Mouse (Mus musculus) lung, embryonic 14.5 days (tissue): ENCODE results near the gene Ago4. TPM values are rescaled to one million over a fixed set of nuclear protein-coding genes. Genes with fewer than 3 reads are reported as not detected.

Source experiments
- ATAC-seq: fragments of 200-750 bp; cut with Nextera tagmentation; 2 replicates; pipeline ENCODE4 v1.8.0; 2017; ENCODE audit warnings: mild to moderate bottlenecking, moderate TSS enrichment, moderate library complexity; ENCODE audit not compliant: insufficient read depth
- DNase-seq: peaks from one replicate; pipeline ENCODE4 v3.0.0-alpha.2; 2015
- H3K27ac ChIP-seq: fragments of 300-500 bp; sonication (generic); 2 replicates; pipeline ENCODE4 v1.5.1; 2014; ENCODE audit warnings: low read depth, mild to moderate bottlenecking, moderate library complexity
- H3K27me3 ChIP-seq: fragments of 300-500 bp; sonication (generic); 2 replicates; pipeline ENCODE4 v1.6.1; 2014; ENCODE audit warnings: low read length, control low read depth; ENCODE audit not compliant: insufficient read depth
- H3K36me3 ChIP-seq: fragments of 300-500 bp; sonication (generic); 2 replicates; pipeline ENCODE4 v1.6.1; 2014; ENCODE audit warnings: control low read depth; ENCODE audit not compliant: insufficient read depth
- H3K4me1 ChIP-seq: fragments of 300-500 bp; sonication (generic); 2 replicates; pipeline ENCODE4 v1.6.1; 2014; ENCODE audit warnings: antibody characterized with exemption, control low read depth; ENCODE audit not compliant: insufficient read depth
- H3K4me2 ChIP-seq: fragments of 300-500 bp; sonication (generic); 2 replicates; pipeline ENCODE4 v1.6.1; 2014; ENCODE audit warnings: mild to moderate bottlenecking
- H3K4me3 ChIP-seq: fragments of 300-500 bp; sonication (generic); 2 replicates; pipeline ENCODE4 v1.5.1; 2014; ENCODE audit warnings: low read depth, low read length
- H3K9ac ChIP-seq: fragments of 300-500 bp; sonication (generic); 2 replicates; pipeline ENCODE4 v1.6.1; 2014
- H3K9me3 ChIP-seq: fragments of 300-500 bp; sonication (generic); 2 replicates; pipeline ENCODE4 v1.6.1; 2016; ENCODE audit warnings: low read depth, low read length, control low read depth
- CTCF ChIP-seq: IDR thresholded peaks from 2 replicates; pipeline ENCODE4 v1.5.1; 2016; ENCODE audit warnings: antibody characterized with exemption, low read depth
- WGBS: fragments of 180-500 bp; shearing (Covaris S2); extraction: QIAGEN DNeasy Blood & Tissue Kit; methylation state at CpG from one replicate; pipeline ENCODE4 v1.1.7; 2014; 5-methylcytosine and 5-hydroxymethylcytosine counted together
- polyA plus RNA-seq: library from polyadenylated mRNA; unstranded; fragments of >200 nt; fragmentation: Nextera tagmentation; extraction: Ambion mirVana; gene quantifications from 2 replicates; pipeline ENCODE4 v1.2.1, GENCODE M21; 2014

Ago4 gene
- polyA plus RNA-seq, 1 experiment from 2014 or later, result 3.5 TPM

DNA sequence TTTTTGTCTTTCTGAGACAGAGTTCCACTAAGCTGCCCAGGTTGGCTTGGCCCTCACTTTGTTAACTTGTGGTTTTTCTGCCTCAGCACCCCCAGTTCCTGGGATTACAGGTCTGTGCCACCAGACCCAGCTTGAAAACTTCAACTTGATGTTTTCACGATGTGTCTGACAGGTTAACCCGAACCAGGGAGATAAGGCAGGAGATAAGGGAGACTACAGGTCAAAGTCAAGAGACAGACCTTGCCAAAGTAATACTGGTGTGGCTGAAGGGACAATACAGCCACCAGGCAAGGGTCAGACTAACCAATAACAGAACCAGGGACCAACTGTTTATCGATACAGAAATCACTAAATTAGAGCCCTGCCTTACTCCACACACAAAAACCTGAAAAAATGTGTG, 53.0 kb downstream of the Ago4 start:
- no peak for DNase-seq
- Histone ChIP-seq H3K27ac (no peak overlapping the region), H3K9ac (no peak overlapping the region), H3K27me3 (no peaks in the 10 kb centered on the region), H3K4me1 (no peaks in the 10 kb centered on the region), H3K9me3 (no peaks in the 10 kb centered on the region), H3K36me3 (no peaks in the 10 kb centered on the region), H3K4me3 (no peak overlapping the region), H3K4me2 (no peak overlapping the region)
- no peak for ATAC-seq
- TF ChIP-seq CTCF, result no peak
- WGBS, result 29% methylated on average over 3 of the region's 3 CpGs

- H3K4me3 ChIP-seq, result no peak overlapping the region
- no peak overlapping the region for H3K4me2 ChIP-seq
- H3K36me3 ChIP-seq, result no peaks in the 10 kb centered on the region
- H3K27ac ChIP-seq, result no peak overlapping the region
- H3K27me3 ChIP-seq, result no peaks in the 10 kb centered on the region
- H3K4me1 ChIP-seq, result no peaks in the 10 kb centered on the region
- DNase-seq, result peak; percentile 61
- WGBS, result 46% methylated on average over 5 of the region's 5 CpGs
- no peaks in the 10 kb centered on the region for H3K9me3 ChIP-seq
- no peak overlapping the region for H3K9ac ChIP-seq
- TF ChIP-seq CTCF, result no peak
- ATAC-seq, result no peak
These were observed 60.2 kb downstream of the Ago4 start for GRCm38 (mm10) chr4:126473031-126473430.

- no peaks in the 10 kb centered on the region for H3K9me3 ChIP-seq
- no peak overlapping the region for H3K9ac ChIP-seq
- no peak overlapping the region for H3K4me2 ChIP-seq
- H3K27me3 ChIP-seq, result no peaks in the 10 kb centered on the region
- no peak overlapping the region for H3K27ac ChIP-seq
- 33% methylated on average over 1 of the region's 1 CpGs for WGBS
- H3K36me3 ChIP-seq, result no peaks in the 10 kb centered on the region
- TF ChIP-seq CTCF, result no peak
- ATAC-seq (no peak), DNase-seq (peak; percentile 25)
- no peak overlapping the region for H3K4me3 ChIP-seq
- H3K4me1 ChIP-seq, result peaks cover 18% of the 10 kb centered on the region; the same call in 1 of the 2 replicates
These were observed 63.9 kb downstream of the Ago4 start for GRCm38 (mm10) chr4:126469334-126469733.

DNA sequence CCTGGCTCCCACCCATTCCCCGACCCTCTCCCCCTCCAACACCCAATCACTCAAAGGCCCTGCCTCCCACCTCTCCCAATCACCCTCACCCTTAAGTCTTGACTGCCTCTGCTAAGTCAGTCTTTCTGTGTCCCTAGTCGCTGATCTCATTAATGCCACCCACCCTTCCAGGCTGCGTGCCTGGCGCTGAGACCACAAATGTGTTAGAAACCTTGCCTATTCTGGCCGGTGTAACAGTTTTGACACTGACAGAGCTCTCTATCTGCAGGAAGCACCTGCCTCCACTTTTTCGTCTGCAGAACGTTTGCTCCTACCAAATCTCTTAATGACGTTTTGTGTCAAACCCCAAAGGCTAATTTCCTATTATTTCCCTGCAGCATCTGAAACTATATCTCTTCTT, 64.3 kb downstream of the Ago4 start:
- Histone ChIP-seq H3K4me3 (peak overlapping the region; percentile 83), H3K9ac (0 out of 2 replicates have a peak overlapping the region, but pooled peaks have one; percentile 11), H3K4me2 (peak overlapping the region; percentile 75), H3K9me3 (no peaks in the 10 kb centered on the region), H3K36me3 (no peaks in the 10 kb centered on the region), H3K27me3 (no peaks in the 10 kb centered on the region), H3K27ac (peak overlapping the region; percentile 13; the same call in 1 of the 2 replicates), H3K4me1 (peaks cover 18% of the 10 kb centered on the region; the same call in 1 of the 2 replicates)
- WGBS, result 6% methylated on average over 8 of the region's 8 CpGs
- no peak for TF ChIP-seq CTCF
- ATAC-seq, result no peak
- DNase-seq, result no peak

DNA sequence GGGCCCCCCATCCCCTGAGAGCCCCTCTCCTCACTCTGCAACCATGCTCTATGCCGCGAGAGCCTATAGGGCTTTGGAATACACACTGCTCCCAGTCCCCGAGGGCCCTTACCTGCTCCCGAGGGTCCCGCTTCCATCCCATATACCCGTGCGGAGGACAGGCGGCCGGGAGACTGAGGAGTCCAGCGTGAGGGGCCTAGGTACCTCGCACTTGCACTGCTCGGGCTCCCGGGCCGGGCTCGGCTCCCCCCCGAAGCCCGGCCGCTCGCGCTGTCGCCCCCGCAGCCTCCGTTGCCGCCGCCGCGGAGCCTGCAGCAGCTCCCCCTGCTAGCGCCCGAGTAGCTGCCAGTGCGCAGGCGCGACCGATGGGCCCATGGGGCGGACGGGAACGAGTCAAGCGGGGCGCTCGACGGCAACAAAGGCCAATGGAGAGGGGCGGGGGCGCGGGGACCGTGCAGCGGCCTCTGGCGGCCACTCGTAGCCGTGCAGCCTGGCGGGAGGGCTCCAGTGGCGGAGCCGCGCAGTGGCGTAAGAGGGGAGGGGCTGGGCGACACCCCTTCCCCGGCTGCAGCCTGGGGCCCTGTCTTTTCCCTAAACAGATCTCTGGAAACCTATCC, 64.9 kb downstream of the Ago4 start, which contains the start of gene Ago1:
Gene Ago1, minus strand, starts transcription at position 299 of the 617 bp plus-strand sequence.
- DNase-seq (peak; percentile 96), ATAC-seq (peak; percentile 88)
- H3K9ac ChIP-seq, result peak within 1 kb of the TSS; percentile 87
- H3K36me3 ChIP-seq, result no peaks in the 10 kb centered on the region
- no peaks in the 10 kb centered on the region for H3K27me3 ChIP-seq
- peak; percentile 81 for TF ChIP-seq CTCF
- peaks cover 18% of the 10 kb centered on the region; the same call in 1 of the 2 replicates for H3K4me1 ChIP-seq
- no peaks in the 10 kb centered on the region for H3K9me3 ChIP-seq
- WGBS, result 2% methylated on average over 46 of the region's 55 CpGs
- peak within 1 kb of the TSS; percentile 83 for H3K4me3 ChIP-seq
- H3K27ac ChIP-seq, result peak within 1 kb of the TSS; percentile 90
- peak within 1 kb of the TSS; percentile 75 for H3K4me2 ChIP-seq

DNA sequence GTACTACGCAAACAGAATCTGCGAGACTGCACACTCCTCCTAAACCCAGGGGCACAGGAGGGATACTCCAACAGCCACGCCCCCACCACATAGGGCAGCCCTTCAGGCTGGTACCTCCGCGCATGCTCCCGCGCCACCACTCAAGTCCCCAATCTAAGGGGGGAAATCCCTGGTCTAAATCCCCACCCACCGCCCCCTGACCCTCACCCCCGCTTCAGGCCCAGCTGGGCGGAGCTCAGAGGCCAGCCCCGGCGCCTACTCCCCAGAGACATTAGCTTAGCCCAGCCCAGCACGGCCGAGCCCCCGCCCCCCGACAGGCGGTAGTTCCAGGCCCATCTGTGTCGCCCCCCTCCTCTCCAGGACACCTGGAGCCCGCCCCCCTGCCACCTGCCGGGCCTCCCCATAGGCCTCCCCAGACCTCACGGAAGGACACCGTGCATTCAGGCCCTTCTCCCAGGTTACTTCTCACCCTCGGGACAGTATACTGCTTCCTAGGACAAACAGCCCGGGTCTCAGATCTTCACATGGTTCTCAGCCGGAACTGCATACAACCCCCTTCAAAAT, 65.5 kb downstream of the Ago4 start:
- ATAC-seq, result peak; percentile 75
- peak overlapping the region; percentile 83 for H3K4me3 ChIP-seq
- peak overlapping the region; percentile 90 for H3K27ac ChIP-seq
- H3K4me2 ChIP-seq, result peak overlapping the region; percentile 75
- H3K27me3 ChIP-seq, result no peaks in the 10 kb centered on the region
- H3K9ac ChIP-seq, result peak overlapping the region; percentile 87
- WGBS, result under 1% methylated on average over 25 of the region's 25 CpGs
- peaks cover 18% of the 10 kb centered on the region; the same call in 1 of the 2 replicates for H3K4me1 ChIP-seq
- no peak for TF ChIP-seq CTCF
- DNase-seq, result peak; percentile 83
- H3K9me3 ChIP-seq, result no peaks in the 10 kb centered on the region
- no peaks in the 10 kb centered on the region for H3K36me3 ChIP-seq

GRCm38 (mm10) chr4:126466251-126466750, 67.0 kb downstream of the Ago4 start:
- WGBS, result 26% methylated on average over 8 of the region's 8 CpGs
- Histone ChIP-seq H3K4me1 (peaks cover 18% of the 10 kb centered on the region; the same call in 1 of the 2 replicates), H3K36me3 (no peaks in the 10 kb centered on the region), H3K9me3 (no peaks in the 10 kb centered on the region), H3K27me3 (no peaks in the 10 kb centered on the region), H3K27ac (peak overlapping the region; percentile 33; the same call in 1 of the 2 replicates), H3K4me2 (peak overlapping the region; percentile 29), H3K4me3 (no peak overlapping the region), H3K9ac (no peak overlapping the region)
- ATAC-seq (no peak), DNase-seq (no peak)
- no peak for TF ChIP-seq CTCF
